Mouse (Mus musculus): ENCODE measurements around the gene Pofut1.
A peak's percentile ranks its signal among the peaks of the same experiment; 100 is the strongest.
"Not testable (repeated sequence)": the region's sequence is repeated elsewhere in the genome, so short reads cannot be mapped to it uniquely, and the experiment has no call there.

Gene Pofut1

GRCm38 (mm10) chr2:153239021-153239859 is 2.1 kb upstream of the Pofut1 start:
- no peak for DNase-seq (ENCODE audit: low read depth, low spot score)

GRCm38 (mm10) chr2:153239860-153240480 is 1.4 kb upstream of the Pofut1 start:
- DNase-seq (ENCODE audit: low read depth, low spot score), result peak; percentile 16

GRCm38 (mm10) chr2:153240701-153241235 is 565 bp upstream of the Pofut1 start:
- peak; percentile 16 for DNase-seq (ENCODE audit: low read depth, low spot score)

- no peak for DNase-seq (ENCODE audit: low read depth, low spot score)
Observed at GRCm38 (mm10) chr2:153242156-153242555, 823 bp downstream of the Pofut1 start.

- DNase-seq (ENCODE audit: low read depth, low spot score), result no peak
Observed at GRCm38 (mm10) chr2:153249751-153250150, 8.4 kb downstream of the Pofut1 start.

GRCm38 (mm10) chr2:153256604-153257003 is 15.3 kb downstream of the Pofut1 start:
- DNase-seq (ENCODE audit: low read depth, low spot score), result no peak

GRCm38 (mm10) chr2:153259030-153259863 is 17.9 kb downstream of the Pofut1 start:
- DNase-seq (ENCODE audit: low read depth, low spot score), result no peak

GRCm38 (mm10) chr2:153259864-153260674 is 18.7 kb downstream of the Pofut1 start:
- DNase-seq (ENCODE audit: low read depth, low spot score), result no peak

- no peak for DNase-seq (ENCODE audit: low read depth, low spot score)
Observed at GRCm38 (mm10) chr2:153263053-153263452, 21.7 kb downstream of the Pofut1 start.

- no peak for DNase-seq (ENCODE audit: low read depth, low spot score)
Observed at GRCm38 (mm10) chr2:153267331-153267730, 26.0 kb downstream of the Pofut1 start.

- not testable (repeated sequence) for DNase-seq (ENCODE audit: low read depth, low spot score)
Observed at GRCm38 (mm10) chr2:153270231-153270915, 29.0 kb downstream of the Pofut1 start.

- DNase-seq (ENCODE audit: low read depth, low spot score), result not testable (repeated sequence)
Observed at GRCm38 (mm10) chr2:153274200-153274918, 33.0 kb downstream of the Pofut1 start.

- DNase-seq (ENCODE audit: low read depth, low spot score), result no peak
Observed at GRCm38 (mm10) chr2:153274919-153275247, 33.5 kb downstream of the Pofut1 start.

- DNase-seq (ENCODE audit: low read depth, low spot score), result peak; percentile 64
Observed at GRCm38 (mm10) chr2:153275577-153275976, 34.2 kb downstream of the Pofut1 start.

GRCm38 (mm10) chr2:153276440-153276839 is 35.1 kb downstream of the Pofut1 start:
- DNase-seq (ENCODE audit: low read depth, low spot score), result no peak

- peak; percentile 70 for DNase-seq (ENCODE audit: low read depth, low spot score)
Observed at GRCm38 (mm10) chr2:153276846-153277245, 35.5 kb downstream of the Pofut1 start.

GRCm38 (mm10) chr2:153278357-153278756 is 37.0 kb downstream of the Pofut1 start:
- no peak for DNase-seq (ENCODE audit: low read depth, low spot score)

GRCm38 (mm10) chr2:153283919-153284318 is 42.6 kb downstream of the Pofut1 start:
- no peak for DNase-seq (ENCODE audit: low read depth, low spot score)

- no peak for DNase-seq (ENCODE audit: low read depth, low spot score)
Observed at GRCm38 (mm10) chr2:153286524-153286923, 45.2 kb downstream of the Pofut1 start.

- DNase-seq (ENCODE audit: low read depth, low spot score), result no peak
Observed at GRCm38 (mm10) chr2:153287835-153288234, 46.5 kb downstream of the Pofut1 start.

Measured in ZHBTc4 (cell line).